Mouse (Mus musculus): ENCODE results near the gene Olfml2a.

Gene Olfml2a

DNA sequence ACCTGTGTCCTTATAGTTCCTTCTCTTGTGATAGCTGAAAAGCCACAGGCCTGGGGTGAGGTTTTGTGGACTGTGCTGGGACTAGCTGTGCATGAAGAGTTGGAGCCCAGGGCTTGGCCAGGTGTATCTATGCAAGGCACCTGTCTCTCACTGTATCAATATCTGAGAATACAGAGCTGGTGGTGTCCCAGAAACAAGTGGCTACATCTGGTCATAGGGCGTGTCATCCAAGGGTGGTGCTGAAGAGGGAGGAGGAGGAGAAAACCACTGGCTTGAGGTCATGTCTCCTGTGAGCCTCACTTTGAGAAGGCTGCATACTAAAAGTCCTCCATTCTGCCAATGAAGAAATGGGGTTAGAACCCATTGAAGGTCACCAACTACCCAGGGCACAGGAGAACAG is 6.2 kb downstream of the Olfml2a start:
- no peak for DNase-seq (ENCODE audit: low spot score in 2 of 2)

DNA sequence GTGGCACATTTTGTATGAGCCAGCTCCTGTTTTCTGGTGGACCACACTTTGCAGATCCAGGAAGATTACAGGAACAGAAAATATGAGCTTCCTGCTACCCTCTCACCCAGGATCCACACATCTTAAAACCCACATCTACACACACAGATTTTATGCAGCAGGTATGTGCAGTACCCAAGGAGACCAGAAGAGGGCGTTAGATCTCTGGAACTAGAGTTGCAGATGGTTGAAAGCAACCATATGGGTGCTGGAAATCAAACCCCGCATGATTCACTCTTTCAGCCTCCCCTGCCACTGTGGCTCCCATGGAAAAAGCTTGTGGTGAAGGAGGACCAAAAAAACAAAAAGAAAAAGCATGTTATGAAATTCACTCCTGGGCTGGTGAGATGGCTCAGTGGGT is 7.3 kb downstream of the Olfml2a start:
- no peak for DNase-seq (ENCODE audit: low spot score in 2 of 2)

DNA sequence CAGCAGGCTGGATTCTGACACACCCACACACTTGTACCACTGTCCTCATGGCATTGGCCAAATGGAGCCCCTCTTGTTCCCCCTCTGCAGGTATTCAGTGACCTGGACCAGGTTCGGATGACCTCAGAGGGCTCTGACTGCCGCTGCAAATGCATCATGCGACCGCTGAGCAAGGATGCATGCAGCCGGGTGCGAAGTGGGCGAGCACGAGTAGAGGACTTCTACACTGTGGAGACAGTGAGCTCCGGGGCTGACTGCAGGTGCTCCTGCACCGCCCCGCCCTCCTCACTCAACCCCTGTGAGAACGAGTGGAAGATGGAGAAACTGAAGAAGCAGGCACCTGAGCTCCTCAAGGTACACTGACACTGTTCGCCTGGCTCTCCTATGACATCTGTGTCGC is 9.6 kb downstream of the Olfml2a start:
- DNase-seq (ENCODE audit: low spot score in 2 of 2) = no peak

DNA sequence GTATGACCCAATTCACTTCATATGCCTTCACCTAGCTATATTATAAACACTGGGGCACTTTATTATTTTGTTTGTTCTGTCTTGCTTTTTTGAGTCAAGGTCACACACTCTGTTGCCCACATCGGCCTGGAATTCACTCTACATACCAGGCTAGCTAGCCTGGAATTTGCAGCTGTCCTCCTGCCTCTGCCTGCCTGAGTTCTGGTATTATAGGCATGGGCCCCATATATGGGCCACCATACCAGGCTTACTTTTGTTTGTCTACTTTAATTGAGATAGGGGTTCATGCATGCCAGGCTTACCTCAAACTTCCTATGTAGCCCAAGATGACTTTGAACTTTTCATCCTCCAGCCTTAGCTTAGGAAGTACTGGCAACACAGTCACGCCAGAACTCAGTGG is 10.1 kb downstream of the Olfml2a start:
- DNase-seq (ENCODE audit: low spot score in 2 of 2) = no peak

DNA sequence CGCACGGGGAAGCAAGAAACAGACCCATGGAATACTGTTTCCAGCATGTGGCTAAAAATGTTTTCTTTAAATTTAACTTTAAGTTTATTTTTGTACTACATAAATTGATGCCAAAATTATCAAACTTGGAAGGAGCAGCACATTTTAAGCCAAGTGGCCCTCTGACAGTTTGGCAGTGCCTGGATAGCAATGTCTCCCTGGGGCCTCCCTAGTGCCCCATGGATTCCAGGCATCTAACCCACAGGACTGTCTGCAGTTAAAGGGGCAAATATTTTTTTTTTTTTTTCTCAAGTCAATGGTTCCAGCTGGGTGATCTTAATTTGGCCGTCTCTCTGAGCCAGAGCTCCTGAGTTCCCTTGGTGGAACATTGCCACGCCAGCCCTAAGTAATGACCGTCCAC is 11.4 kb downstream of the Olfml2a start:
- DNase-seq (ENCODE audit: low spot score in 2 of 2) = no peak

DNA sequence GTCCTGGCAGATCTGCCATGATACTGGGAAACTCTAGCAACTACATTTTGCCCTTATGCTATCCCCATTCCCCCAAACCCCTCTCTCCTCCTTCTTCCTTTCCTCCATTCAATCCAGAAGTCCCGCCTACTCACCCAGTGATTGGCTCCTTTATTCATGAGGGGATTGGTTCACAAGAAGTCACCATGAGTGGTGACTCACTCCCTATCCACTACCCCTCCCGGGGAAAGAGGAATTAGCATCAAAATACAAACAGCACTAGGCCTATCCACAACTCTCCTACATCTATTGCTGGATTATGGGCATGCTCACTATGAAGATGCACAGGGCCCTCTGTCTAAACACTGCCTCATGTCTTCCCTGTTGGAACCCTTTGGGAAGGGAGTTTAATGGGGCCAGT is 12.2 kb downstream of the Olfml2a start:
- DNase-seq (ENCODE audit: low spot score in 2 of 2) = no peak

DNA sequence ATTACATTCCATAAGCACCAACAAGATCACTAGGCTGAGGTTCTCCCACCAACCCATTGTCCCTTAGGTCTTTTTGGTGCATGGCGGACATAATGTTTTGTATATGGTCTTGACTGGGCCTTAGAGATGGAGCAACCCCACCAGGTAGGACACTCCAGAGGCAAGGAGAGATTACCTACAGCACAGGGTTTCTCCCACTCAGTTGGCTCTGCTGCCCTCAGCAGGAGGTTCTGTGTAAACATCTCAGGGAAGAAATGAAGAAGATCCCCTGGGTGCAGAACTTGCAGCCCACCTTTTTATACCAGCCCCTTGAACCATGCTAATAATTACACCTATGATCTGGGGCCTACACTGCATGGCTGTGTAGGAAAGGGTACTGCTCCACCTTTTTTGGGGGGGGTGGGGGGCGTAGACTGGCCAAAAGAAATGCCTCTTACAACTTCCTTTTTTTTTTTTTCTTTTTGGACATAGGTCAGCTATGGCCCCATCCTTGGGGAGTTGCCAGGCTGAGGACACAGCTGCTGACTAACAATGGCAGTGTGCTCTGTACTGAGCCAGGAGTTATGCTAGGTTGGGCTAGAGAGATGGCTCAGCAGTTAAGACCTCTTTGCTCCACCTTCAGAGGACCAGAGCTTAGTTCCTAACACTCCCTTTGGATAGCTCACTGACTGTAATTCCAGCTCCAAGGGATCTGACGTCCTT is 12.8 kb downstream of the Olfml2a start:
- DNase-seq (ENCODE audit: low spot score in 2 of 2) = no peak

DNA sequence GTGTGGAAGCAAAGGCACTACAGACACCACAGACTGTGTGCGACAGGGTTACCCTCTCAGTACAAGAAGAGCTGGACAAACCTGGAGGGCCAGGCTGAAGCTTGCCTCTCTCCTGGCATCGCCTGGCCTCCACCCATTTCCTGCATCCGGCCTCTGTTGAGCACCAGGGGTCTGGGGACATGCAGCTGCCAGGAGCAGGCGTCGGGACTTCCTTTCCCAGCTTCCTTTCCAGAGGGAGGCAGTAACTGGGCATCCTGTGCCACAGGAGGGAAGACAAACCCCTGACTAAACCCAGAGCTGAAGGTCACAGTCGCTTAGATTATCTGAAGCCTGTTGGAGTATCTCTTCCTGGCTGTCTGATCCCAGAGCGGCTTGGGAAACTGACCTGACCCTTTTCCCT is 15.8 kb downstream of the Olfml2a start:
- no peak for DNase-seq (ENCODE audit: low spot score in 2 of 2)

DNA sequence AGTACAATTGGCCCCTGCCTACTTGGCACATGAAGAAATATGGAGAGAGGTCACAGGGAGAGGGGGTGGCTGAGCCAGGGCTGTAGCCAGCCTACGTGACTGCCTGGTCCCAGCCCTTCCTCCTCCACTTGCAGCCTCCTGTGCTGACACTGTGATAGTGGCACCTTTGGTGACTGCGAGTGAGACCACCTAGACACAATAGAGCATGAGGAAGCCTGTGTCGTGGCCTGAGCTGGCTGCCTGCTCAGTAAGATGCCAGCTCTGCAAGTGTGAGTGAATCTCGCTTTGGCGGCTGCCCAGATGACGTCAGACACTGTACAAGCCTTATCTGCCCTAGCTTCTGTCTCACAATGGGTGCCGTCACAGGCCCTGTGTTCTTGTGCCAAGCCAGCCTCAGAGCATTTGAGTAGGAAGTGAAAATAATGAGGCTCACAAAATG is 18.5 kb downstream of the Olfml2a start:
- no peak for DNase-seq (ENCODE audit: low spot score in 2 of 2)

DNA sequence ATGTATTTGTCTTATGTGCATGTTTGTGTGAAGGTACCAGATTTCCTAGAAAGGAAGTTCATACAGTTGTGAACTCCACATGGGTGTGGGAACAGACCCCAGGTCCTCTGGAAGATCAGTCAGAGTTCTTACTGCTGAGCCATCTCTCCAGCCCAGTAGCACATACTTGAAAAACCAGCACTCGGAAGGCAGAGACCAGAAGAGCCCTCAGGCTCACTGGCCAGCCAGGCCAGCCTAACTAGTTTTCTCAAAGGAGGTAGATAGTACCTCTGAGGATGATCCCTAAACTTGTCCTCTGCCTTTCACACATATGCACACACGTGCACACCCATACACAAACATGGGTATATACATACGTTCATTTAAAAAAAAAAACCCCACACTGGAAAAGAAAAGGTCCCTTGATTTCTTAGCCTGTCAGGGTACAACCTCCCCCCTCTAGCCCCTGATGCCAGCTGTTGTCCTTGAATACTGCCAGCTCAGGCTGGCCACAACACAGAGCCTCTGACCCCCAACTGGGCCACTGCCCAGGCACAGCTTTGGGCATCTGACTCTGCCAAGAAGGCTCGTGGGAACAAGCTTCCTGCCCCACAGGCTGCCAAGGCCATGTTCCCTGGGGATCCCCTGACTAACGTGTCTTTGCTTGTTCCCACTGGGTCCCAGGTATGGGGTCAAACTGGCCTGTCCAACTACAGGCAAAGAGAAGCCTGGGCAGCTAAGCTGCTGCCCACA is 21.5 kb downstream of the Olfml2a start:
- DNase-seq (ENCODE audit: low spot score in 2 of 2) = no peak

DNA sequence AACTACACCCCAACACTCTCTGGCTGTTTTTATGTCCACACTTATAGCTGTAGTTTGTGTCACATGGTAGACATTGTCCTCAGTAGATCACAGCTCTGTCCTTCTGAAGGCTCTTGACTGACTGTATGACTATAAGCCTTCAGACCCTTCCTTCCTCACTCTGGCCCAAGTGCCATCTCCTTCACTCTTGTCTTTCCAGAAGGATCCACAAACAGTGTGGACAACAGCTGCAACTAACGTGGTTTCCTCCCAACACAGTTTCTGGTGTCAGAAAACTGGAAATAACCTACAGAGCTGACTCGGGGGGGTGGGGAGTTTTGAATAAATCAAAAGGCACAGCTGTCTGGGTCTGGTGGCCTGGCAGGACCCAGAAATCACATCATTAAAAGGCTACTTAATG is 24.3 kb downstream of the Olfml2a start:
- DNase-seq (ENCODE audit: low spot score in 2 of 2) = no peak

DNA sequence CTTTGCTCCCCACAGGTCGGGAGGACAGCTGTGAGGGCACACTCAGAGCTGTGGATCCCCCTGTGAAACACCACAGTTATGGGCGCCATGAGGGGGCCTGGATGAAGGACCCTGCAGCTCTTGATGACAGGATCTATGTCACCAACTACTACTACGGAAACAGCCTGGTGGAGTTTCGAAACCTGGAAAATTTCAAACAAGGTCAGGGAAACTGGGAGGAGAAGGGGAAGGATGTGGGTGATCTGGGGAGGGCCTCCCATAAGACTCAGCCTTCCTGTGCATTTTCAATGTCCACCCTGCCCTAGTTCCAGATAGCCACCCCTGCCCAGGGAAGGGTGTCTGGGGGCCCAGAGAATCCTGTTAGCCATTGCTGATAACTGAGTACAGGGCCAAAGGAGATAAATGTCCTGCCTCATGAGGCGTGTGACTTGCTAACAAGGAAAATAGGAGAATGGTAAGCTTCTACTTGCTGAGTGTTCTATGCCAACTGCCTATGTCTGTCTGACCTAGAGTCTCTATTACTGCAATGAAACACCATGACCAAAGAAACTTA is 26.0 kb downstream of the Olfml2a start:
- no peak for DNase-seq (ENCODE audit: low spot score in 2 of 2)

DNA sequence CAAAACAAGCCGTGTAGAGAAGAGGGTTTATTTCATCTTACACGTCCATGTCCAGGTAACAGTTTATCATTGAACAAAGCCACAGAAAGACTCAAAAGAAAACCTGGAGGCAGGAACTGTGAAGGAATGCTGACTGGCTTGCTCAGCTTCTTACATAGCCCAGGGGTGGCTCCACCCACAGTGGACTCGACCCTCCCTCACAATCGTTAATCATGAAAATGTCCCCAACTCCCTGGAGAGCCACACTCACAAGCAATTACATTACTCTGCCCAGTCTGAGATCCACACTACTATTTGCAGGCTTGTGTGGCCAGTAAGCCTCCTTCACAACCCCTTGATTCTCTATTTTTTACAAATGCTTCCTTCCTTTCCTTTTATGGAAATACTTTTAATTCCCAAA is 32.4 kb downstream of the Olfml2a start:
- no peak for DNase-seq (ENCODE audit: low spot score in 2 of 2)

DNA sequence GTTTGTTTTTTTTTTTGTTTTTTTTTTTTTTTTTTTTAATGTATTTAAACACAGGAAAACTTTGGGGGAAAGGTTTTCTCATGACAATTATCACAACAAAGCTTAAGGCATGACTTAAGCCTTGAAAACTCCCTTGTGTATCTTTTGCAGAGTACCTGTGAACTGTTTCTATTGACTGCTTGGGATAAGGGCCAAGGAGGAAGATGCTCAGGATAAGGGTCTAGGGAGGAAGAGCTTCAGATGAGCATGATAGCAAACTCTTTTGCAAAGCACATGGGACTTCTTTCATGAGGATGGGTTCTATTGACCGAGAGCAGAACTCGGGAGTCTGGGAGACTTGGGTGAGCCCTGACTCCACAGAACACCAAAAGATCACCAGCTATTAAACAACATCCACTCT is 37.9 kb downstream of the Olfml2a start:
- DNase-seq (ENCODE audit: low spot score in 2 of 2) = no peak

DNA sequence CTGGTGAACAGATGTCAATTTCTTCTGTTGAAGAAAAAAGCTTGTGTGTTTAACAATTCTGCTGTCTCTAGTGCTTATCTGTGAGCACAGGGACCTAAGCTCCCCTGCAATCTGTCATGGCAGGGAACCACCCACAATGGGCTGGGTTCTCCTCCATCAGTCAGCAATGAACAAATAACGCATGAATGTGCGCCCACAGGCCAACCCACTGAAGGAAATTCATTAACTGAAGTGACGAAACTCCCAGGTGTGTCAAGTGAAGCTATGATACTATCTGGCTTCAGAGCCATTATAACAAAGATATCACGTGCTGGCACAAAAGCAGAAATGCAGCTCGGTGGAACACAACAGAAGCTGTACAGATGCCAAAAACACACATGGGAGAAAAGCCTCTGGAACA is 38.3 kb downstream of the Olfml2a start:
- no peak for DNase-seq (ENCODE audit: low spot score in 2 of 2)

DNA sequence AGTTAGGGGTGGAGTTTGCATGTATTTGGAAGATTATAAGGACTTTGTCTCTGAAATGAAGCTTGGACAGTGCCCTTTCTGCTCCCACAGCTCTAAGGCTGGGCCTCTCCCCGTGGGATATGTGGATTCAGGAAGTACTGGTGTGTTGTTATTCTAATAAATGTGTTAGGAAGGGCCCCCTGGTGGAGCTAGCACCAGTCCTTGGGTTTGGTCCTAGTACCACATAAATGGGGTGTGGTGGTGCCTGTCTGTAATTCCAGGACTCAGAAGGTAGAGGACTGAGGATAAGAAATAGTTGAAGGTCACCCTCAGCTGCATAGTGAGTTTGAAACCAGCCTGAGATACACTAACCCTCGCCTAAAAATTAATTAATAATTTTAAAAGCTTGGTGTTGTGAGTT is 41.4 kb downstream of the Olfml2a start:
- no peak for DNase-seq (ENCODE audit: low spot score in 2 of 2)

DNA sequence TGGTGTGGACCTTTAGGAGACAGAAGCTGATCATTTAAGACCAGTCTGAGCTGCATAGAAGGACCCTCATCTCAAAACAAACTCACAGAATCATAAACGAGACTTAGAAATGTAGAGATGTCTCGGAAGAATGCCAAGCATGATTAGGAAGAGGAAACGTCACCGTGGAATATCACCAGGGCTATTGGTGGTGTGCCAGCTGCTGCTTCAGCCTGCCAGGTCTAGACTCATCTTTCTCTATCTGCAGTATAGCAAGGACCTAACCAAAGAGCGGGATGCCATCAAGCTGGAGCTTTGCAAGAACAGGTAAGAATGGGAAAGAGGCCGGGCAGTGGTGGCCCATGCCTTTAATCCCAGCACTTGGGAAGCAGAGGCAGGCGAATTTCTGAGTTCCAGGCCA is 41.9 kb downstream of the Olfml2a start:
- DNase-seq (ENCODE audit: low spot score in 2 of 2) = no peak

DNA sequence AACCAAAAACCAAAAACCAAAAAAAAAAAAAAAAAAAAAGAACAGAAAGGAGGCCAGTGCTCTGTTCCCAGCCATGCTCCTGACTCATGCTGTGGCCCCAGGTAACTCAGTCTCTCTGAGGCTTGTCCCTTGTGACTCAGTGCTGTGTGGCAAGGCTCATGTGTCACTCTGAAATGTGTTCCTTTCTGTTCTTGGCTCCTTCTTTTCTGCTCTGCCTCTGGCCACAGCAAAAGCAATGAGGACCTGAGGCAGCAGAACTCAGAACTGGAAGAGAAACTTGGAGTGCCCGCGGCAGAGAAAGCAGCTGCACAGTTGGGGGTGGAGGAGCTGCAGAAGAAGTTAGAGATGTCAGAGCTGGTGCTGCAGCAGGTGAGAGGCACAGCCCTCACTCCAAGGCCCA is 42.4 kb downstream of the Olfml2a start:
- DNase-seq (ENCODE audit: low spot score in 2 of 2) = no peak

DNA sequence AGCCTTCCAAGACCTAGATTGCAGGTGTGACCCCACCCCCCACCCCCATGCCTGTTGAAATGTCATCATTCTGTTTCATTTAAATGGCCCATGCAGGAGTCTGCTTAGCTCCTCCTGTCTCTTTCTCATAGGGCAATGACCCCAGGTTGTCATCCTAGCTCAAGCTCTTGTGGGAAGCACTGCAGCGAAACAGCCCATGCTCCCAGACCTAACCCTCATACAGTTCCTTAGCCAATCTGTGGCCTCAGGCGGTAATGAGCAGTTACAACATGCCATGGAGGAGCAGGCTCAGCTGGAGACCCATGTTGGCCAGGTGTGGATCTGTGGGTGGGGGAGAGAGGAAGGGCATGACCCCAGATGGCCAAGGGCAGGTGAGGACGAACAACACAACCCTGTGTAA is 43.4 kb downstream of the Olfml2a start:
- no peak for DNase-seq (ENCODE audit: low spot score in 2 of 2)

DNA sequence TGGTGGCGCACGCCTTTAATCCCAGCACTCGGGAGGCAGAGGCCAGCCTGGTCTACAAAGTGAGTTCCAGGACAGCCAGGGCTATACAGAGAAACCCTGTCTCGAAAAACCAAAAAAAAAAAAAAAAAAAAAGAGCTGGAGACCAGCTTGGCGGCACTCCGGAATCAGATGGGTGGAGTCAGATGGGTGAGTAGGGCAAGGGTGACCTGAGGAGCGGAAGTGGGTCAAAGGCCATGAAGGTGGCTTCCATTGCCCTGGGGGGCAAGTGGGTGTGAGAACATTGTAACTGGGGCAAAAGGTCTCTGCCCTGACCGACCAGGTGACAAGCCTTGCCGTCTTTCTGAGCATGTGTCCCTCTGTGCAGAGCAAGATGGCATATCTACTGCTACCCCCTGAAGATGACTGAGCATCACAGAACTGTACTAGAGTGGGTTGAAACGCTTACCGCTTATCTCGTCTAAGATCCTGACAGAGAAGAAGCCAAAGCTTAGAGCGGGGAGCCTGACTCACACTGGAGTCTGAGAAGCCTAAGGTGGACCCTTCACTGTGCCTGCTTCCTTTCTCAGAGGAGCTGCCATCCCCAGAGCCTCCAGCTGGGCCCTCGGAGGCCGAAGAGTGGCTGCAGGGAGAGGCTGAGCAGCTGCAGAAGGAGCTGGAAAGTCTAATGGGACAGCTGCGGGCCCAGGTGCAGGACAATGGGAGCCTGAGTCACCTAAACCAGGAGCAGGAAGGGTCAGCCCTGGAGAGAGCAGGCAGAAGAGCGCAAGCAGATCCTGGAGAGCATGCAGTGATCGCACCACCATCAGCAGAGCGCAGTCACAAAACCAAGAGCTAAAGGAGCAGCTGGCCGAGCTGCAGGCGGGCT is 44.4 kb downstream of the Olfml2a start:
- DNase-seq (ENCODE audit: low spot score in 2 of 2) = no peak

DNA sequence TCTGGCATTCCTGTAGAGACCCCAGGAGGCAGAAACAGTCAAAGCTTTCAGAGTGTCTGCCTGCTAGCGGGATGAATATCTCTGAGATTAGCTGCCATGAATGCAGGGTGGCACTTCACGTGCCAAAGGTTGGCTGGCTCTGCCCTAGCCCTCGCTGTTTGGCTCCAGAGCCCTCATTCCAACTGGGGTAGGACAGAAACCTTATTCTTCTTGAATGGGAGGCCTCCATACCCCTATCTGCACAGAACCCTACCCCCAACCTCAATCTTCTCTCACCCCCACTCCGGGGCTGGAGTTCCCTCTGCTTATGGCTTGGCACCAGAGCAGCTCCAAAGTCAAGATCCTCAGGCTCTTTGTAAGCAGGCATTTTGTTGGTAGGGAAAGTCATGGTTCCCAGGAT is 46.1 kb downstream of the Olfml2a start:
- DNase-seq (ENCODE audit: low spot score in 2 of 2) = no peak

DNA sequence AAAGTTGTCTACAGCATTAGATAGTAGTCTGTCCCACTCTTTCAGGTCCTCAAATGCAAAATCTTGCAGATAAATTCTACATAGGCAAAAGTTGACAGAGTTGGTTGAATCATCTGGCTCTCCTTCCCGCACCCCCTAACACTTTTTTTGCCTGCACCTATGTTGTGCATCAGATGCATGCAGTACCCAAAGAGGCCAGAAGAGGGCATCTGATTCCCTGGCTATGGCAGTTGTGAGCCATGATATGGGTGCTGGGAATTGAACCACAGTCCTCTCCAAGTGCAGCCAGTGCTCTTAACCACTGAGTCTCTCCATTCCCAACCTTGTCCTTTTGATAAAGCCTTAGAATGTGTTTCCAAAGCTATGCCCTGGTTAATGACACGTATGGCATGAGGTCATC is 51.7 kb downstream of the Olfml2a start:
- no peak for DNase-seq (ENCODE audit: low spot score in 2 of 2)

All from thymus, postnatal 10 days (tissue).